Mouse (Mus musculus): ENCODE results near the gene Armc5. TPM values are rescaled to one million over a fixed set of nuclear protein-coding genes. Genes with fewer than 3 reads are reported as not detected.
A peak's percentile ranks its signal among the peaks of the same experiment; 100 is the strongest.

Gene Armc5
- polyA plus RNA-seq, 1 experiment, result not detected

DNA sequence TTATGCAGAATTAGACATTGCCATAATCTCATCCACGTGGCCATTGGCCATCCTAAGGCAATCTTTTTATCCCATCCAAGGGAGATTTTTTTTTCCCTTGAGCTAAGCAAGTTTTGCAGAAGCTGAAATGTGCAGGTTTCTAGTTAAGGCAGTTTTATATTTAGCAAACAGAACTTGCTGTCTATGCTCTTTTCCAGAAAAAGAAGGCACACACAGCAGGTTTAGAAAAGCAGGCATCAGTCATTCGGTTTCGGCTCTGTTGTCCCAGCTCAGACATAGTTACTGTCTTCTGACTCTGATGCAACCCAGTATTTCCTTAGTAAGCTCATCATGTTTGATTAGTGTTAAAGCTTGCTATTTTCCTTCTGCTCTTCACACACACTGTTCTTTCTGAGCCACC is 16.2 kb upstream of the Armc5 start:
- WGBS, result 72% methylated on average over 3 of the region's 3 CpGs
- Histone ChIP-seq H3K27ac (ENCODE audit: insufficient read depth, low read depth, low read length) (no peak overlapping the region), H3K4me1 (ENCODE audit: control insufficient read depth, insufficient read depth, low read length) (no peaks in the 10 kb centered on the region), H3K4me3 (ENCODE audit: insufficient read depth, low read depth, low read length) (no peak overlapping the region)
- TF ChIP-seq CTCF (IDR thresholded peaks at IDR 0.05; ENCODE audit: insufficient read depth, low read depth, low read length), result no peak
- no peak for TF ChIP-seq POLR2A (IDR thresholded peaks at IDR 0.05; ENCODE audit: insufficient read depth, low read depth, low read length)

DNA sequence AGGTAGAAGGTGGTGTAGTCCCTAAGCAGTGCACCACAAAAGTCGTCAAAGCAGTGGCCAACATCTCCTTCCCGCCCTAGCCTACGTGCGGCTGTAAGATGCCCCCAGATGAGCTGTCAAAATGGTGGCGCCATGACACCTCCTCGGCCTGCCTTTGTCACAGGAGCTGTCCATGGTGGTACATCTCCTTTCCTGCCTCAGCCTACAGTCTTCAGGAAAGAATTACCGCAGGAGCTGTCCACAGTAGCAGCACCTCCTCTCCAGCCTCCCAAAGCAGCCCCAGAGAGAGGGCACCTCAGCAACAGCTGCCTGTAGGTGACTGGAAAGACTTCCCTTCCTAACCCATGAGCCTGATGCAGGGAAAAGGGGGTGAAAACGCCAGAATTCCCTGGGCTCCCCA is 5.4 kb upstream of the Armc5 start:
- no peak for TF ChIP-seq CTCF (IDR thresholded peaks at IDR 0.05; ENCODE audit: insufficient read depth, low read depth, low read length)
- TF ChIP-seq POLR2A (IDR thresholded peaks at IDR 0.05; ENCODE audit: insufficient read depth, low read depth, low read length), result no peak
- no peak overlapping the region for H3K27ac ChIP-seq (ENCODE audit: insufficient read depth, low read depth, low read length)
- H3K4me3 ChIP-seq (ENCODE audit: insufficient read depth, low read depth, low read length), result no peak overlapping the region
- peaks cover 5% of the 10 kb centered on the region for H3K4me1 ChIP-seq (ENCODE audit: control insufficient read depth, insufficient read depth, low read length)
- WGBS, result 66% methylated on average over 8 of the region's 8 CpGs

- Histone ChIP-seq H3K4me1 (ENCODE audit: control insufficient read depth, insufficient read depth, low read length) (peaks cover 9% of the 10 kb centered on the region), H3K27ac (ENCODE audit: insufficient read depth, low read depth, low read length) (no peak overlapping the region), H3K4me3 (ENCODE audit: insufficient read depth, low read depth, low read length) (no peak overlapping the region)
- TF ChIP-seq POLR2A (IDR thresholded peaks at IDR 0.05; ENCODE audit: insufficient read depth, low read depth, low read length) (no peak), CTCF (IDR thresholded peaks at IDR 0.05; ENCODE audit: insufficient read depth, low read depth, low read length) (no peak)
- 94% methylated on average over 2 of the region's 2 CpGs for WGBS
These were observed 2.3 kb upstream of the Armc5 start for GRCm38 (mm10) chr7:128234796-128235195.

DNA sequence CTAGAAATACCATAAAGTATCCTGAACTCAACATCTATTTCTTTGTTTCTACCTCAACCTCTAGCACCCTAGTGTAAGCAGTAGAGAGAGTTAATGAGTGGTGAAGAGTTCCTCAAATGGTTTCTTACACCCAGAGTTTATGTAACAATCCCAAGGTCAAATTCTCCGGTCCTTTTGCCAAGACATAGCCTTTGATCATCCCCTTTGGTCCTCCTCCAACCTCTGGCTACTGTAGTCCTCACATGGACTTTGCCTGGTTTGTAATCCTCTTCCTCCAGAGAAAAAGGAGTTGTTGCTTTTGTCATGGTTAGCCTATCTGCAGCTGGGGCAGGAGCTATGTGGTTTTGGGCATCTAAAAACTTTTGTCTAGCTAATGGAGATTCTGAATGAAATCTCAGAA is 1.7 kb upstream of the Armc5 start:
- no peak overlapping the region for H3K27ac ChIP-seq (ENCODE audit: insufficient read depth, low read depth, low read length)
- TF ChIP-seq POLR2A (IDR thresholded peaks at IDR 0.05; ENCODE audit: insufficient read depth, low read depth, low read length) (no peak), CTCF (IDR thresholded peaks at IDR 0.05; ENCODE audit: insufficient read depth, low read depth, low read length) (no peak)
- no peak overlapping the region for H3K4me3 ChIP-seq (ENCODE audit: insufficient read depth, low read depth, low read length)
- WGBS, result 76% methylated on average over 1 of the region's 1 CpGs
- H3K4me1 ChIP-seq (ENCODE audit: control insufficient read depth, insufficient read depth, low read length), result peaks cover 11% of the 10 kb centered on the region

- H3K27ac ChIP-seq (ENCODE audit: insufficient read depth, low read depth, low read length), result no peak overlapping the region
- TF ChIP-seq CTCF (IDR thresholded peaks at IDR 0.05; ENCODE audit: insufficient read depth, low read depth, low read length) (no peak), POLR2A (IDR thresholded peaks at IDR 0.05; ENCODE audit: insufficient read depth, low read depth, low read length) (no peak)
- no peak overlapping the region for H3K4me3 ChIP-seq (ENCODE audit: insufficient read depth, low read depth, low read length)
- peaks cover 11% of the 10 kb centered on the region for H3K4me1 ChIP-seq (ENCODE audit: control insufficient read depth, insufficient read depth, low read length)
- WGBS, result 94% methylated on average over 13 of the region's 13 CpGs
These were observed 716 bp upstream of the Armc5 start for GRCm38 (mm10) chr7:128236426-128236825.

DNA sequence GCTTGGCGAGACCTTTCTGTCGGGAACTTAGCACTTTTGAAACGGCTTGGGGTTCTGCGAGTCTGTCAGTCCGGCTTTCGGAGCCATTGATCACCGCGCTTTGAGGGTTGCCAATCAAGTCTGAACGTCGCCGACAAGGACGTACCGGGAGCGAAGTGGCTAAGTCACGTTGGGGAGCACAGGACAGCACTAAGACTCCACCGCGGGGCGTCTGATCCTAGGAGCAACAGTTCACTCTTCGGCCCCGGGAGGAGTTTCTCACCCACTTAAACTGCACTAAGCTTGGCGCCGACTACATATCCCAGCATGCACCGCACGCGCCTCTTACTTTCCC is 418 bp downstream of the Armc5 start:
- peak overlapping the region; percentile 17; the same call in 1 of the 2 replicates for H3K27ac ChIP-seq (ENCODE audit: insufficient read depth, low read depth, low read length)
- whole genome bisulfite sequencing, result under 1% methylated on average over 25 of the region's 25 CpGs
- TF ChIP-seq CTCF (IDR thresholded peaks at IDR 0.05; ENCODE audit: insufficient read depth, low read depth, low read length) (no peak), POLR2A (IDR thresholded peaks at IDR 0.05; ENCODE audit: insufficient read depth, low read depth, low read length) (no peak)
- H3K4me1 ChIP-seq (ENCODE audit: control insufficient read depth, insufficient read depth, low read length), result peaks cover 11% of the 10 kb centered on the region
- H3K4me3 ChIP-seq (ENCODE audit: insufficient read depth, low read depth, low read length), result peak overlapping the region; percentile 72

GRCm38 (mm10) chr7:128237927-128238778 is 1.0 kb downstream of the Armc5 start, which contains the start of gene 9130023H24Rik:
9130023H24Rik (minus strand) TSS chr7:128238031.
- peak within 1 kb of the TSS; percentile 87 for H3K27ac ChIP-seq (ENCODE audit: insufficient read depth, low read depth, low read length)
- no peak for TF ChIP-seq CTCF (IDR thresholded peaks at IDR 0.05; ENCODE audit: insufficient read depth, low read depth, low read length)
- TF ChIP-seq POLR2A (IDR thresholded peaks at IDR 0.05; ENCODE audit: insufficient read depth, low read depth, low read length), result peak; percentile 70
- H3K4me1 ChIP-seq (ENCODE audit: control insufficient read depth, insufficient read depth, low read length), result peaks cover 11% of the 10 kb centered on the region
- under 1% methylated on average over 72 of the region's 72 CpGs for WGBS
- H3K4me3 ChIP-seq (ENCODE audit: insufficient read depth, low read depth, low read length), result peak within 1 kb of the TSS; percentile 72

- TF ChIP-seq POLR2A (IDR thresholded peaks at IDR 0.05; ENCODE audit: insufficient read depth, low read depth, low read length) (no peak), CTCF (IDR thresholded peaks at IDR 0.05; ENCODE audit: insufficient read depth, low read depth, low read length) (no peak)
- Histone ChIP-seq H3K4me3 (ENCODE audit: insufficient read depth, low read depth, low read length) (no peak overlapping the region), H3K4me1 (ENCODE audit: control insufficient read depth, insufficient read depth, low read length) (peaks cover 11% of the 10 kb centered on the region), H3K27ac (ENCODE audit: insufficient read depth, low read depth, low read length) (no peak overlapping the region)
- WGBS, result 14% methylated on average over 4 of the region's 4 CpGs
These were observed 1.8 kb downstream of the Armc5 start for GRCm38 (mm10) chr7:128238991-128239390.

- H3K27ac ChIP-seq (ENCODE audit: insufficient read depth, low read depth, low read length), result no peak overlapping the region
- H3K4me1 ChIP-seq (ENCODE audit: control insufficient read depth, insufficient read depth, low read length), result peaks cover 11% of the 10 kb centered on the region
- H3K4me3 ChIP-seq (ENCODE audit: insufficient read depth, low read depth, low read length), result no peak overlapping the region
- 87% methylated on average over 27 of the region's 27 CpGs for WGBS
- TF ChIP-seq POLR2A (IDR thresholded peaks at IDR 0.05; ENCODE audit: insufficient read depth, low read depth, low read length) (no peak), CTCF (IDR thresholded peaks at IDR 0.05; ENCODE audit: insufficient read depth, low read depth, low read length) (no peak)
These were observed 3.1 kb downstream of the Armc5 start for GRCm38 (mm10) chr7:128240131-128240784.
